Mouse (Mus musculus) neural tube, embryonic 14.5 days (tissue): ENCODE data around the gene Cdc123. TPM values are rescaled to one million over a fixed set of nuclear protein-coding genes. Genes with fewer than 3 reads are reported as not detected.
A peak's percentile ranks its signal among the peaks of the same experiment; 100 is the strongest.

Source experiments
- ATAC-seq: fragments of 200-750 bp; cut with Nextera tagmentation; 2 replicates; pipeline ENCODE4 v1.8.0; 2017; ENCODE audit warnings: low read depth, mild to moderate bottlenecking, moderate TSS enrichment, moderate library complexity
- H3K27ac ChIP-seq: fragments of 300-500 bp; sonication (generic); 2 replicates; pipeline ENCODE4 v1.5.1; 2014; ENCODE audit warnings: low read depth, mild to moderate bottlenecking, control low read depth, low read length, moderate library complexity, mixed read lengths
- H3K27me3 ChIP-seq: fragments of 300-500 bp; sonication (generic); 2 replicates; pipeline ENCODE4 v1.6.1; 2014; ENCODE audit warnings: low read length; ENCODE audit not compliant: control insufficient read depth, insufficient read depth
- H3K36me3 ChIP-seq: fragments of 300-500 bp; sonication (generic); 2 replicates; pipeline ENCODE4 v1.6.1; 2014; ENCODE audit warnings: low read length, mixed read lengths; ENCODE audit not compliant: control insufficient read depth, insufficient read depth
- H3K4me1 ChIP-seq: fragments of 300-500 bp; sonication (generic); 2 replicates; pipeline ENCODE4 v1.6.1; 2014; ENCODE audit warnings: low read length; ENCODE audit not compliant: control insufficient read depth, insufficient read depth
- H3K4me2 ChIP-seq: fragments of 300-500 bp; sonication (generic); 2 replicates; pipeline ENCODE4 v1.6.1; 2014; ENCODE audit warnings: mild to moderate bottlenecking, low read depth, low read length, control low read depth
- H3K4me3 ChIP-seq: fragments of 300-500 bp; sonication (generic); 2 replicates; pipeline ENCODE4 v1.5.1; 2014; ENCODE audit warnings: low read depth, low read length, control low read depth, mixed read lengths
- H3K9ac ChIP-seq: fragments of 300-500 bp; sonication (generic); replicated peaks from 2 replicates; pipeline ENCODE4 v1.6.1; 2014; ENCODE audit warnings: low read depth, mild to moderate bottlenecking, control low read depth, low read length, mixed read lengths
- H3K9me3 ChIP-seq: fragments of 300-500 bp; sonication (generic); 2 replicates; pipeline ENCODE4 v1.6.1; 2016; ENCODE audit warnings: low read length; ENCODE audit not compliant: control insufficient read depth
- WGBS: fragments of 180-500 bp; shearing (Covaris S2); extraction: QIAGEN DNeasy Blood & Tissue Kit; methylation state at CpG from one replicate; pipeline ENCODE4 v1.1.7; 2014; 5-methylcytosine and 5-hydroxymethylcytosine counted together
- polyA plus RNA-seq: library from polyadenylated mRNA; unstranded; fragments of >200 nt; fragmentation: Nextera tagmentation; extraction: Ambion mirVana; gene quantifications from 2 replicates; pipeline ENCODE4 v1.2.1, GENCODE M21; 2014

Cdc123 gene
- polyA plus RNA-seq, 1 experiment from 2014 or later = 270 TPM

DNA sequence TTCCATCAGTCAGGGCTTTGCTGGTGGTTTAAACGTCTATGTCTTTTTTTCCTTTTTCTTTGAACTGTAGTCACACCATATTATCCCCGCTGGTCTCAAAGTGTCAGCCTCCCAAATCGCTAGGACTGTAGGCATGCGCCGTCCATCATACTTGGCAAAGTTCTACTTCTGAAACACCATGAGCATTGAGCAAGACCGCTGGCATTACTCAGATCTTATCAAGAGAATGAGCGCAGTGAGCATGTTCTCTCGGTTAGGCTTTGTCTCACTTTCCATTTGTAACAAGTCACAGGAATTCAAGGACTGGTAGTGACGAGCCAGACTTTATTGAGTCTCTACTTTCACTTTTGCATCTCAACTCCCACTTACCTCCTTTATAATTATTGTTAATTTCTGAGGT, 6.2 kb upstream of the Cdc123 start:
- Histone ChIP-seq H3K4me3 (no peak overlapping the region), H3K9me3 (no peaks in the 10 kb centered on the region), H3K27me3 (no peaks in the 10 kb centered on the region), H3K4me2 (no peak overlapping the region), H3K9ac (no peak overlapping the region), H3K36me3 (peaks cover 6% of the 10 kb centered on the region), H3K4me1 (no peaks in the 10 kb centered on the region), H3K27ac (no peak overlapping the region)
- no peak for ATAC-seq
- 94% methylated on average over 9 of the region's 9 CpGs for WGBS

DNA sequence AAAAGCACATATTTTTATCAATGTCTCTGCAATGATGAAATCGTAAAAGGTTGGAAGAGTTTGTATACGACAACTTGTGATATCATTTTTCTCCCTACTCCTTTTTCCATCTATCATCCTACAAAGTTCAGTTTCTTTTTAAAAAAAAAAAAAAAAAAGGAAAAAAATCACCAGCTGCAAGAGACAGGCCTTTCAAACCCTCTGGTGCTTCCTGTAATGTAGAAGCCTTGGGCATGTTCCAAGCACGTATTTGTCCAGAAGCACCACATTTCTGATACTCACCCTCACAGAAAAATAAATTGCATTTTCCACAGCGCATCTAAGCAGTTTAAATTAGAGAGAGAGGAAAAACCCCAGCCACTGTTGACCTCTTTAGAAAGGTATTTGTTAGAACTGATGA, 862 bp upstream of the Cdc123 start:
- H3K9ac ChIP-seq = no peak overlapping the region
- H3K9me3 ChIP-seq = no peaks in the 10 kb centered on the region
- H3K4me1 ChIP-seq = peaks cover 4% of the 10 kb centered on the region; the same call in 1 of the 2 replicates
- peak overlapping the region; percentile 45 for H3K4me2 ChIP-seq
- 39% methylated on average over 4 of the region's 4 CpGs for WGBS
- ATAC-seq = no peak
- no peak overlapping the region for H3K27ac ChIP-seq
- H3K4me3 ChIP-seq = peak overlapping the region; percentile 53
- peaks cover 6% of the 10 kb centered on the region; the same call in 1 of the 2 replicates for H3K36me3 ChIP-seq
- no peaks in the 10 kb centered on the region for H3K27me3 ChIP-seq

DNA sequence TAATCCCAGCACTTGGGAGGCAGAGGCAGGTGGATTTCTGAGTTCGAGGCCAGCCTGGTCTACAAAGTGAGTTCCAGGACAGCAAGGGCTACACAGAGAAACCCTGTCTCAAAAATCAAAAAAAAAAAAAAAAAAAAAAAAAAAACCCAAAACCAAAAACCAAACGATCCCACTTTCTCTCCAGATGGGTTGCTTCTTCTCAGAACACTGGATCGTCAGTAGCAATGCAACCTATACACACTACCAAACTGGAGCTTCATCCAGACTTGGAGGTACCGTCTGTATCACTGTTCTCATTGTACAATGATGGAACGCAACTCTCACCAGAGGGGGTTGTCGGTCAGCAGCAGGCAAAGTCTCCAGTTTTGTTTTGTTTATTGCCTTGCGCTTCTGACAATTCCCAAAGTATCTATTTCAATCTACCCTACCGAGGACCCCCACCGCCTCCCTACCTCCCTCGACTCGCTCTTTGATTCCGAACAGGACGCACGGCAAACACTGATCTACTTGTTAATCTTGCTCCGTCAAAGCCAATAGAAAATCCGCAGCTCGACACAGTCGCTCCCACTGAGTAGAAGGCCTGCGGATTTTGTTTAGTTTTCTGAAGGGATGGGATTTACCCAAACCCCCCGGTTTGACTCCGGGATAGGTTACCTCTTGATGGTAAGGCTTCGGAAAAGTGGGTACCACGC, 637 bp downstream of the Cdc123 start:
- Histone ChIP-seq H3K36me3 (peaks cover 20% of the 10 kb centered on the region), H3K27me3 (no peaks in the 10 kb centered on the region), H3K4me3 (peak overlapping the region; percentile 53), H3K4me2 (peak overlapping the region; percentile 53), H3K9ac (peak overlapping the region; percentile 60), H3K4me1 (peaks cover 4% of the 10 kb centered on the region; the same call in 1 of the 2 replicates), H3K27ac (peak overlapping the region; percentile 78), H3K9me3 (no peaks in the 10 kb centered on the region)
- WGBS = 5% methylated on average over 23 of the region's 23 CpGs
- ATAC-seq = peak; percentile 49

DNA sequence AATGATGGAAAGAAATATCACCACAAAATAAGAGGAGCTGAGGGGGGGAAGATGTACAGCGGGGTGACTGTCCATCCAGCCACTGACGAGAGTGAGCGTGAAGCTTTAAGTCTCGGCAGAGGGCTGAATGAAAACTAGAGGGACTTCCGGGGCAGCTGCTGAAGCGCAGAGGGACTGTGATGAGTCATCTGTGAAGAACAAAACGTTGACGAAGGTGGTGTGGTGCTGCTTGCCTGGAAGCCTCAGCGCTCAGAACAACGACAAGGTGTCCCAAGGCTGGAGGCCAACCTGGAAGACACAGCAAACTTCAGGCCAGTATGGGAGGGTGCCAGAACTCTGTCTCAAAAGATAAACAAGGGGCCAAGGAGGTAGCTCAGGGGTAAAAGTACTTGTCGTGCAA, 4.1 kb downstream of the Cdc123 start:
- Histone ChIP-seq H3K4me2 (no peak overlapping the region), H3K36me3 (peaks cover 20% of the 10 kb centered on the region), H3K9me3 (no peaks in the 10 kb centered on the region), H3K4me3 (no peak overlapping the region), H3K27ac (no peak overlapping the region), H3K27me3 (no peaks in the 10 kb centered on the region), H3K4me1 (peaks cover under 1% of the 10 kb centered on the region; the same call in 1 of the 2 replicates), H3K9ac (no peak overlapping the region)
- ATAC-seq = no peak
- 97% methylated on average over 11 of the region's 11 CpGs for WGBS

DNA sequence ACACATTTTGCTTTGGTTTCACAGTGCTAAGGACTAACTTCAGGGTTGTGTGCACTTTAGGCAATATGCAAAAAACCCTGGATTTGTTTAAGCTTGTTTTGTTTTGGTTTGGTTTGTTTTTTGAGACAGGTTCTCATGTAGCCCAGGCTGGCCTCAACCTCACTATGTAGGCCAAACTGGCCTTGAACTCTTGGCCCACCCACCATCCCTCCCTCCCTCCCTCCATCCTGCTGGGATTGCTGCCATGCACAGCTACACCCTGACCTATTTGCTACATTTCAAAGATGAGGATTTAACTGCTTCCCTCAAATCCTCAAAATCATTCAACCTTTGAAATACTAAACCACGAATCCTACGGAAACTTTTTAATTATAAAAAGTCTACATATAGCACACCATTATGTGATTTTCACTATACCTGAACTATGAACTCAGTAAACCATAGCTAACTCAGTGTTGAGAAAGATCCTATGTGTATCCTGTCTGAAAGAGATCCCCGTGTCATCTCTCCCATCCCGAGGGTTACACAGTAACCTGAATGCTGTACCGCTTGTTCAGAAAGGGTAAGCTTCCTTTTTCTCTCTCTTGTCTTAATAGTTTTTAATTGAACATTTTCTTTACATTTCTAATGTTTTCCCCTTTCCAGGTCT, 19.6 kb downstream of the Cdc123 start:
- Histone ChIP-seq H3K9ac (no peak overlapping the region), H3K9me3 (no peaks in the 10 kb centered on the region), H3K36me3 (peaks cover 31% of the 10 kb centered on the region), H3K4me3 (no peak overlapping the region), H3K27ac (no peak overlapping the region), H3K4me1 (no peaks in the 10 kb centered on the region), H3K27me3 (no peaks in the 10 kb centered on the region), H3K4me2 (no peak overlapping the region)
- no peak for ATAC-seq
- WGBS = 94% methylated on average over 5 of the region's 5 CpGs

DNA sequence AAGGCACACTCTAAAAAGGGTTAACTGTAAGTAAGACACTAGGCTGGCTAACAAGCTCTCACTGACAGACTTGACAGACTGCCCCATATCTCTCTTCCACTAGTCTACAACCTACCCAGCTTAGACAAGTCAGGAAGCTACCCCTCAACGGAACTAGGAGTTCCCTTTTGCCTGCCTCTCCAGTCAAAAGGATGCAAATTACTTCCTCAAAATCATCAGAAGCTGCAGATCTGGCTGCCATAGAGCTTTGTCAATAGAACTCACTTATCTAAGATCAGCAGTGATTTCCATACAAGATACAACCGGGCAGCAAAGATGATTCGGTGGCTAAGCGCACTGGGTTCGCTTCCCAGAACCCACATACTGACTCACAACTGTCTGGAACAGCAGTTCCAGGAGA, 20.3 kb downstream of the Cdc123 start:
- Histone ChIP-seq H3K9ac (no peak overlapping the region), H3K27me3 (no peaks in the 10 kb centered on the region), H3K4me2 (no peak overlapping the region), H3K4me3 (no peak overlapping the region), H3K4me1 (no peaks in the 10 kb centered on the region), H3K36me3 (peaks cover 34% of the 10 kb centered on the region), H3K9me3 (no peaks in the 10 kb centered on the region), H3K27ac (no peak overlapping the region)
- no peak for ATAC-seq
- WGBS = 90% methylated on average over 5 of the region's 5 CpGs

DNA sequence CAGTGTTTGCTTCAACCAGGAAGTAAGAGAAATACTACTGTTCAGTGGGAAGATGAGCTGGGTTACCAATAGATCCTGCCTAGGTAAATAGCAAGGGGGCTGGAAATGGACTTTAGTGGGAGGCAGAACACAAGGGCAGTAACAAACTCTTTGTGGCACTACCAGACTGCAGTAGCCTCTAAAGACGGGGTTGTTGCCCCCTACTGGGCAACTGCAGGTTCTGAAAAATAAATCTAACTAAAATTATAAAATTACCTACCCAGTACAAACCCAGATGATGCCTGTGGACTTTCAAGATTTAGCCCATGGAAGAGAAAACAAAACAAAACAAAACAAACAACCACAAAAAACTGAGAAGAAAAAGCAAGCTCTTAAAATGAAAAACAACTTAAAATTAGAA, 20.8 kb downstream of the Cdc123 start:
- Histone ChIP-seq H3K27me3 (no peaks in the 10 kb centered on the region), H3K4me2 (no peak overlapping the region), H3K27ac (no peak overlapping the region), H3K36me3 (peaks cover 34% of the 10 kb centered on the region), H3K9me3 (no peaks in the 10 kb centered on the region), H3K9ac (no peak overlapping the region), H3K4me3 (no peak overlapping the region), H3K4me1 (no peaks in the 10 kb centered on the region)
- ATAC-seq = no peak
- WGBS = 20% methylated on average over 1 of the region's 1 CpGs

DNA sequence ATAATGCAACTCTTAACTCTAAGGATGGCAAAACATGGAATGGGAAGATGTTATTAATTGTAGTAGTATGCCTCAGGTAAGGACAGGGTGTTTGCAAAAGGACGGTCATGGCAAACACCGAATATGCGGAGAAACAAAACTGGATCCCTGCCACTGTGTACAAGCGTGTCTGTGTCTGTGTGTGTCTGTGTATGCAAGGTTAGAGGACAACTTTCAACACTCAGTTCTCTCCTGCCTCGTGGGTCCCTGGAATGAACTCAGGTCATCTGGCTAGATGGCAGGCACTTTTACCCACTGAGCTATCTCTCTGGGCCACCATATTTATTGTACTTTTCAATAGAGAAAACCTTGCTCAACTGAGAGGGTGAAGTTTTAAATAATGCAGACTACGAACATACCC, 22.5 kb downstream of the Cdc123 start:
- Histone ChIP-seq H3K4me2 (no peak overlapping the region), H3K36me3 (peaks cover 43% of the 10 kb centered on the region), H3K27me3 (no peaks in the 10 kb centered on the region), H3K27ac (no peak overlapping the region), H3K9me3 (no peaks in the 10 kb centered on the region), H3K9ac (no peak overlapping the region), H3K4me3 (no peak overlapping the region), H3K4me1 (no peaks in the 10 kb centered on the region)
- no peak for ATAC-seq
- WGBS = 98% methylated on average over 6 of the region's 6 CpGs

DNA sequence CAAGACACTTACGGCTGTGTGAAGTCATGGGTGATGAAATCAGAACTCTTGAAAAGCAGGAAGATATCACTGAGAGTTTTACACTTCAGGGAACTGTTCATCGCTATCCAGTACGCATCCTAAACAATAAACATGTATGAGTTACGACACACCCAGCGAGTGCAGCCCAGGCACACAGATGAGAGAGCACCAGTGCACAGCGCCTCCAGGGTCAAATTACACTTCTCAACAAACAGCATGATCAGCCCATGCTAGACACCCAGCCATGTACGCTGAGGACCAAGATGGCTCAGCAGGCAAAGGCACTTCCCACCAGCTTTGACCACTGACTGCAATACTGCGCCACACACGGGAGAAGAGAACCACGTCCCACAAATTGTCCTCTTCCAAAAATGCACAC, 23.7 kb downstream of the Cdc123 start:
- peaks cover 39% of the 10 kb centered on the region for H3K36me3 ChIP-seq
- no peaks in the 10 kb centered on the region for H3K9me3 ChIP-seq
- no peaks in the 10 kb centered on the region for H3K4me1 ChIP-seq
- ATAC-seq = no peak
- no peak overlapping the region for H3K27ac ChIP-seq
- H3K4me2 ChIP-seq = no peak overlapping the region
- no peaks in the 10 kb centered on the region for H3K27me3 ChIP-seq
- H3K4me3 ChIP-seq = no peak overlapping the region
- 88% methylated on average over 10 of the region's 10 CpGs for WGBS
- no peak overlapping the region for H3K9ac ChIP-seq
